In the genomic region with DNA sequence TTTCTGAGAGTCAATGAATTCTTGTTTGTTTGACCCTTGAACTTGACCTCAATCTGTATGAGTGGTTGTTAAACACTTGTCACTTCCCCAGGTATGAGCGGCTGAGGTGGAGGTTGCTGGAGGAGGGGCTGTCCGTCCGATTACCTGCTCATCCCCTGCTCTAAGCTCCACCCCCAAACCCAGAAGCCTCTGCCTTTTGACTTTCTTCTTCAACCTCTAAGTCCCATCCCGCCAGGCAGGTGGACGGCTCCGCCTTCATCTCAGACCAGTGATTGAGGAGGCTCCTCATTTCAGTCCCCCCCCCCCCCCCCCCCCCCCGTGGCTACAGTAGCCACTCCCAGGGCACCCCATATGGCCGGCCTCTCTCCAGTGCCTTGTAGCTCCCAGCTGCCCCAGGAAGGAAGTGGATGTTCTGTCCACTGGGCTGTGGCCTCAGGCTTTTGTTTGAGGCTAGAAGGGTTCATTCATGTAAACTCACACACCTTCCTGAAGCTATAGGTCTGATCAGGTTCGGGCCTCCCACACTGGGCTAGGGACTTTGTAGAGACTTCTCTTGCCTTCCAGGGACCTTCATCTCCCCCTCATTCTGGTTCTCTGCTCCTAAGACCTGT, we compare ENCODE assay signal across 8 mouse cellular contexts. TPM values are rescaled to one million over a fixed set of nuclear protein-coding genes. Genes with fewer than 3 reads are reported as not detected.
A peak's percentile ranks its signal among the peaks of the same experiment; 100 is the strongest.
DNase-seq lines count a peak whose midpoint lies in the region; ATAC-seq and TF ChIP-seq lines count a peak whose summit lies in the region.

No protein-coding gene starts in this region.

- no peak for TF ChIP-seq CTCF in kidney, postnatal 0 days (IDR thresholded peaks at IDR 0.05; ENCODE audit: low read depth)

- peak; percentile 5; the same call in 1 of the 2 replicates for ATAC-seq in kidney, postnatal 0 days (replicated peaks; ENCODE audit: low FRiP score, low read depth)
- no peak for ATAC-seq in embryonic facial prominence, embryonic 14.5 days (ENCODE audit: low read depth)
- no peak for ATAC-seq in limb, embryonic 11.5 days (ENCODE audit: insufficient number of reproducible peaks, low FRiP score, low TSS enrichment, low read depth)

- no peak overlapping the region for H3K4me2 ChIP-seq in kidney, postnatal 0 days (ENCODE audit: low read length)
- H3K4me2 ChIP-seq in embryonic facial prominence, embryonic 14.5 days (ENCODE audit: low read depth, low read length): peak overlapping the region; percentile 26
- H3K4me2 ChIP-seq in limb, embryonic 11.5 days (ENCODE audit: low read depth, severe bottlenecking): peak overlapping the region; percentile 3; the same call in 1 of the 2 replicates
- peak overlapping the region; percentile 35 for H3K4me2 ChIP-seq in myocyte (ENCODE audit: low read depth)

- no peak overlapping the region for H3K9ac ChIP-seq in kidney, postnatal 0 days (ENCODE audit: low read depth, low read length)
- H3K9ac ChIP-seq in embryonic facial prominence, embryonic 14.5 days (ENCODE audit: low read depth, low read length): no peak overlapping the region
- H3K9ac ChIP-seq in limb, embryonic 11.5 days (ENCODE audit: low read length): no peak overlapping the region

- no peak for DNase-seq in kidney, postnatal 0 days (ENCODE audit: low spot score)
- DNase-seq in kidney, postnatal 4 days: no peak
- DNase-seq in embryonic facial prominence, embryonic 14.5 days (ENCODE audit: low spot score): no peak
- no peak for DNase-seq in limb, embryonic 11.5 days (ENCODE audit: low spot score)
- no peak for DNase-seq in adrenal gland, postnatal 14 days
- DNase-seq in MN1 (ENCODE audit: low spot score): no peak
- DNase-seq in right cerebral cortex, adult 18-20 months: no peak

- no peak overlapping the region for H3K4me3 ChIP-seq in kidney, postnatal 0 days (replicated peaks; ENCODE audit: low read depth, low read length)
- H3K4me3 ChIP-seq in embryonic facial prominence, embryonic 14.5 days (ENCODE audit: low read depth, low read length): no peak overlapping the region
- no peak overlapping the region for H3K4me3 ChIP-seq in limb, embryonic 11.5 days (ENCODE audit: low read depth, low read length)
- no peak overlapping the region for H3K4me3 ChIP-seq in myocyte

- no peaks in the 10 kb centered on the region for H3K27me3 ChIP-seq in kidney, postnatal 0 days (ENCODE audit: insufficient read depth, low read length)
- H3K27me3 ChIP-seq in embryonic facial prominence, embryonic 14.5 days (replicated peaks; ENCODE audit: control insufficient read depth, insufficient read depth, low read length): no peaks in the 10 kb centered on the region
- H3K27me3 ChIP-seq in limb, embryonic 11.5 days (ENCODE audit: control insufficient read depth, insufficient read depth, low read length): no peaks in the 10 kb centered on the region
- no peaks in the 10 kb centered on the region for H3K27me3 ChIP-seq in myocyte (ENCODE audit: control insufficient read depth, insufficient read depth, insufficient read length)

- no peaks in the 10 kb centered on the region for H3K36me3 ChIP-seq in kidney, postnatal 0 days (ENCODE audit: insufficient read depth, low read length)
- H3K36me3 ChIP-seq in embryonic facial prominence, embryonic 14.5 days (ENCODE audit: control insufficient read depth, insufficient read depth, low read length): no peaks in the 10 kb centered on the region
- H3K36me3 ChIP-seq in limb, embryonic 11.5 days (ENCODE audit: control insufficient read depth, insufficient read depth, low read length): no peaks in the 10 kb centered on the region
- no peaks in the 10 kb centered on the region for H3K36me3 ChIP-seq in myocyte (ENCODE audit: control insufficient read depth, insufficient read depth)

- 0 out of 2 replicates have a peak overlapping the region, but pooled peaks have one; percentile 72 for H3K27ac ChIP-seq in kidney, postnatal 0 days
- H3K27ac ChIP-seq in embryonic facial prominence, embryonic 14.5 days (replicated peaks; ENCODE audit: low read depth, low read length): peak overlapping the region; percentile 84; the same call in 1 of the 2 replicates
- 0 out of 2 replicates have a peak overlapping the region, but pooled peaks have one; percentile 30 for H3K27ac ChIP-seq in limb, embryonic 11.5 days (replicated peaks; ENCODE audit: low read depth, low read length)

- TF ChIP-seq POLR2A in myocyte (IDR thresholded peaks at IDR 0.05; ENCODE audit: insufficient read length, low read depth): no peak

- H3ac ChIP-seq in myocyte (ENCODE audit: control insufficient read depth, insufficient read length): no peak overlapping the region

- 42% methylated on average over 8 of the region's 9 CpGs for whole genome bisulfite sequencing in kidney, postnatal 0 days
- 38% methylated on average over 7 of the region's 9 CpGs for WGBS in embryonic facial prominence, embryonic 14.5 days
- WGBS in limb, embryonic 11.5 days: 41% methylated on average over 8 of the region's 9 CpGs

- no peaks in the 10 kb centered on the region for H3K79me2 ChIP-seq in myocyte (ENCODE audit: control insufficient read depth, insufficient read depth)

- peaks cover 23% of the 10 kb centered on the region for H3K4me1 ChIP-seq in kidney, postnatal 0 days (replicated peaks; ENCODE audit: insufficient read depth, low read length)
- H3K4me1 ChIP-seq in embryonic facial prominence, embryonic 14.5 days (ENCODE audit: control insufficient read depth, insufficient read depth, low read length): peaks cover 23% of the 10 kb centered on the region
- H3K4me1 ChIP-seq in limb, embryonic 11.5 days (ENCODE audit: control insufficient read depth, insufficient read depth, low read length): peaks cover 18% of the 10 kb centered on the region

- no peaks in the 10 kb centered on the region for H3K9me3 ChIP-seq in kidney, postnatal 0 days (replicated peaks; ENCODE audit: low read length)
- H3K9me3 ChIP-seq in embryonic facial prominence, embryonic 14.5 days (ENCODE audit: control insufficient read depth, low read length): no peaks in the 10 kb centered on the region
- no peaks in the 10 kb centered on the region for H3K9me3 ChIP-seq in limb, embryonic 11.5 days (ENCODE audit: control insufficient read depth, low read length)

TF ChIP-seq in myocyte, 11 proteins besides CTCF, POLR2A, EP300 and RAD21:
- TF ChIP-seq CEBPB (IDR thresholded peaks at IDR 0.05; ENCODE audit: insufficient read depth, poor library complexity, severe bottlenecking) (no peak), POLR2AphosphoS2 (IDR thresholded peaks at IDR 0.05; ENCODE audit: insufficient read length, low read depth) (no peak), SRF (IDR thresholded peaks at IDR 0.05; ENCODE audit: control insufficient read depth, insufficient read length, low read depth) (no peak), E2F4 (IDR thresholded peaks at IDR 0.05; ENCODE audit: insufficient read depth) (no peak), TCF3 (IDR thresholded peaks at IDR 0.05; ENCODE audit: insufficient read length, low read depth) (no peak), MAX (IDR thresholded peaks at IDR 0.05; ENCODE audit: low read depth) (no peak), USF1 (IDR thresholded peaks at IDR 0.05; ENCODE audit: low read depth) (no peak), REST (IDR thresholded peaks at IDR 0.05; ENCODE audit: insufficient read depth, insufficient read length) (no peak), MYOG (IDR thresholded peaks at IDR 0.05; ENCODE audit: control insufficient read depth in 1 of 3, insufficient read depth in 1 of 3, insufficient read length in 2 of 3, low read depth in 2 of 3) (no peak), TCF12 (IDR thresholded peaks at IDR 0.05; ENCODE audit: insufficient read depth, poor library complexity, severe bottlenecking) (no peak), MYOD1 (IDR thresholded peaks at IDR 0.05; ENCODE audit: control insufficient read depth in 1 of 3, insufficient read length in 2 of 3, low read depth in 2 of 3) (no peak)

RNA-seq across cellular contexts. Expression of a gene that starts 34.0 kb away (rescaled TPM):
- 0.66 TPM in 1 of 2 replicates, not detected in the other for polyA plus RNA-seq in kidney, postnatal 0 days (2015; fragmentation: Nextera tagmentation; extraction: Ambion mirVana)
- not detected in 2 replicates for polyA plus RNA-seq in embryonic facial prominence, embryonic 14.5 days (2014; fragmentation: Nextera tagmentation; extraction: Ambion mirVana)
- not detected in 2 replicates for polyA plus RNA-seq in limb, embryonic 11.5 days (2014; fragmentation: Nextera tagmentation; extraction: Ambion mirVana)
- 0.17 TPM for polyA plus RNA-seq in myocyte (2012; fragmentation: generic; extraction: Trizol)
- total RNA-seq in adrenal gland, postnatal 14 days (2021): not detected in 2 replicates

Comparison
In these comparisons a context has a peak if more than half of its experiments do, and no peak if none do; other contexts are left out.
1. H3K27ac ChIP-seq: peak in every context shown above with its lines; median percentile 84 in embryonic facial prominence, embryonic 14.5 days; 72 in kidney, postnatal 0 days; 30 in limb, embryonic 11.5 days.